Mouse (Mus musculus) lung, postnatal 0 days (tissue): Measurements from ENCODE around the gene Erc2.

ENCODE experiments used
- CTCF ChIP-seq: IDR thresholded peaks from 2 replicates; pipeline ENCODE4 v1.5.1; 2016; ENCODE audit warnings: antibody characterized with exemption, mild to moderate bottlenecking
- EP300 ChIP-seq: IDR thresholded peaks from 2 replicates; pipeline ENCODE4 v1.6.1; 2016; ENCODE audit warnings: antibody characterized with exemption, mild to moderate bottlenecking, control low read depth

GRCm38 (mm10) chr14:28043095-28043494 is 420.9 kb downstream of the Erc2 start:
- TF ChIP-seq CTCF, result no peak
- no peak for TF ChIP-seq EP300
